Comparison of ENCODE assay signal across 11 mouse cellular contexts in the genomic region with DNA sequence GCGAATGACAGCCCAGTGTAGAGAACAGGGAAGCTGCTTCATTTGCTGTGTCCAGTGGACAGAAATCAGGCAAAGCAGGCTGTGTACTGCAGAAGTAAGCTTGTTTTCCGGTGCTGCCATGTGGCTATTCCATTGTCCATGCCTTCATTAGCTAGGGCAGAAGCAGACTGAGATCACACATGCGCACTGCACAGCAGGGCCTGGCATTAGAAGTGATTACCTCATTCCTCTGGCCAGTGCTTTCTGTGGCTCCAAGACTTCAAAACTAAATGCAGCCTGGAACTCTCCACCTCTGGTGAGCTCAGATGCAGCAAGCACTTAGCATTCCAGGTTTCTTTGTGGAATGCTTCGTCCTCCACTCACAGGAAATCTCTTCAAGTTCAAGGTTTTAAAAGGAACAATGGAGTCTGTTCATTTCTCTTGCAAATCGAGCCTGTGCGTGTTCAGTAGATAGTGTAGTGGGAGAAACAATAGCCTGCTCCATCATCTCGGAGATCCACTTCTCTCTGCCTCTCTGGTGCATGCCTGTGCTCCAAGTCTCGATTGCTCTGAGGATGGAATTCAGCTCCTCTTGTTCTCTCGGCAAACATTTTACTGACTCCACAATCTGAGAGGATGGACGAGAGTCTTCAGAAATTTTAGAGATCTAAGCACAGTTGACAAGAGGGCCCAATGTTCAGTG.
DNase-seq lines count a peak whose midpoint lies in the region; ATAC-seq lines count a peak whose summit lies in the region.
"Had no signal": no experiment of that assay in that cellular context is flagged by ENCODE, and none has a peak within 500 bp of the region (broad histone marks: within the 10 kb centered on the region; RNA-seq: fewer than 3 reads in every experiment).

No protein-coding gene starts in this region.

- H3K9me3 ChIP-seq in intestine, embryonic 14.5 days (ENCODE audit: control insufficient read depth, low read length), result 0 out of 2 replicates have a peak, but pooled peaks cover 3% of the 10 kb centered on the region
- no peaks in the 10 kb centered on the region for H3K9me3 ChIP-seq in intestine, embryonic 16.5 days (ENCODE audit: control insufficient read depth, low read length)
- no peaks in the 10 kb centered on the region for H3K9me3 ChIP-seq in embryonic facial prominence, embryonic 10.5 days
- H3K9me3 ChIP-seq in heart, embryonic 14.5 days (ENCODE audit: control insufficient read depth, low read length), result no peaks in the 10 kb centered on the region
- H3K9me3 ChIP-seq in kidney, embryonic 16.5 days (ENCODE audit: low read length), result peaks cover 4% of the 10 kb centered on the region; the same call in 1 of the 2 replicates
- H3K9me3 ChIP-seq: embryonic facial prominence, embryonic 15.5 days; liver, embryonic 15.5 days; stomach, embryonic 15.5 days had no signal

- peak; percentile 49 for DNase-seq in intestine, embryonic 14.5 days (ENCODE audit: low spot score)
- peak; percentile 17 for DNase-seq in embryonic facial prominence, embryonic 10.5 days (ENCODE audit: low spot score)
- DNase-seq in lung, postnatal 36 days, result peak; percentile 29
- DNase-seq in adrenal gland, postnatal 10 days, result no peak

- no peaks in the 10 kb centered on the region for H3K27me3 ChIP-seq in intestine, embryonic 14.5 days (replicated peaks; ENCODE audit: control insufficient read depth, insufficient read depth, low read length)
- H3K27me3 ChIP-seq in intestine, embryonic 16.5 days (replicated peaks; ENCODE audit: control insufficient read depth, insufficient read depth, low read length), result no peaks in the 10 kb centered on the region
- no peaks in the 10 kb centered on the region for H3K27me3 ChIP-seq in embryonic facial prominence, embryonic 10.5 days (replicated peaks; ENCODE audit: low read depth, poor library complexity, severe bottlenecking)
- no peaks in the 10 kb centered on the region for H3K27me3 ChIP-seq in heart, embryonic 14.5 days (ENCODE audit: control insufficient read depth, insufficient read depth, low read length)
- H3K27me3 ChIP-seq in kidney, embryonic 16.5 days (ENCODE audit: insufficient read depth, low read length), result no peaks in the 10 kb centered on the region
- H3K27me3 ChIP-seq: embryonic facial prominence, embryonic 15.5 days; liver, embryonic 15.5 days; stomach, embryonic 15.5 days had no signal

- no peak overlapping the region for H3K27ac ChIP-seq in intestine, embryonic 14.5 days (ENCODE audit: low read depth)
- no peak overlapping the region for H3K27ac ChIP-seq in intestine, embryonic 16.5 days (ENCODE audit: low read length)
- no peak overlapping the region for H3K27ac ChIP-seq in embryonic facial prominence, embryonic 10.5 days (replicated peaks)
- H3K27ac ChIP-seq in heart, embryonic 14.5 days (replicated peaks in 1 of 2; ENCODE audit: control insufficient read depth in 1 of 2, insufficient read depth in 1 of 2, low read depth in 2 of 2, low read length in 2 of 2), result peak overlapping the region; percentile 72 to 80
- no peak overlapping the region for H3K27ac ChIP-seq in kidney, embryonic 16.5 days (ENCODE audit: low read length)
- H3K27ac ChIP-seq: embryonic facial prominence, embryonic 15.5 days; liver, embryonic 15.5 days; stomach, embryonic 15.5 days had no signal

- H3K36me3 ChIP-seq in intestine, embryonic 14.5 days (ENCODE audit: control insufficient read depth, insufficient read depth, low read length), result no peaks in the 10 kb centered on the region
- H3K36me3 ChIP-seq in intestine, embryonic 16.5 days (ENCODE audit: control insufficient read depth, insufficient read depth, low read length), result no peaks in the 10 kb centered on the region
- H3K36me3 ChIP-seq in embryonic facial prominence, embryonic 10.5 days (replicated peaks), result no peaks in the 10 kb centered on the region
- H3K36me3 ChIP-seq in heart, embryonic 14.5 days (ENCODE audit: control insufficient read depth, insufficient read depth, low read length), result no peaks in the 10 kb centered on the region
- H3K36me3 ChIP-seq in kidney, embryonic 16.5 days (ENCODE audit: insufficient read depth, low read length), result no peaks in the 10 kb centered on the region
- H3K36me3 ChIP-seq: embryonic facial prominence, embryonic 15.5 days; liver, embryonic 15.5 days; stomach, embryonic 15.5 days had no signal

- WGBS in intestine, embryonic 14.5 days, result 57% methylated on average over 10 of the region's 10 CpGs
- WGBS in intestine, embryonic 16.5 days, result 60% methylated on average over 10 of the region's 10 CpGs
- WGBS in embryonic facial prominence, embryonic 10.5 days, result 67% methylated on average over 10 of the region's 10 CpGs
- WGBS in heart, embryonic 14.5 days, result 29% methylated on average over 10 of the region's 10 CpGs
- WGBS in kidney, embryonic 16.5 days, result 76% methylated on average over 10 of the region's 10 CpGs

- H3K4me1 ChIP-seq in intestine, embryonic 14.5 days (replicated peaks; ENCODE audit: control insufficient read depth, insufficient read depth, low read length), result no peaks in the 10 kb centered on the region
- H3K4me1 ChIP-seq in intestine, embryonic 16.5 days (ENCODE audit: control insufficient read depth, insufficient read depth, low read length), result no peaks in the 10 kb centered on the region
- H3K4me1 ChIP-seq in embryonic facial prominence, embryonic 10.5 days, result peaks cover 11% of the 10 kb centered on the region
- H3K4me1 ChIP-seq in heart, embryonic 14.5 days (ENCODE audit: control insufficient read depth in 2 of 2, insufficient read depth in 2 of 2, low read length in 2 of 2), result peaks cover 7 to 21% of the 10 kb centered on the region in 2 experiments
- peaks cover 10% of the 10 kb centered on the region for H3K4me1 ChIP-seq in kidney, embryonic 16.5 days (ENCODE audit: insufficient read depth, low read length)
- H3K4me1 ChIP-seq: embryonic facial prominence, embryonic 15.5 days; liver, embryonic 15.5 days; stomach, embryonic 15.5 days had no signal

- H3K4me2 ChIP-seq in intestine, embryonic 14.5 days (ENCODE audit: low read length), result no peak overlapping the region
- no peak overlapping the region for H3K4me2 ChIP-seq in intestine, embryonic 16.5 days (ENCODE audit: low read depth, low read length)
- no peak overlapping the region for H3K4me2 ChIP-seq in heart, embryonic 14.5 days (ENCODE audit: low read length)
- no peak overlapping the region for H3K4me2 ChIP-seq in kidney, embryonic 16.5 days (replicated peaks; ENCODE audit: low read depth, low read length)
- H3K4me2 ChIP-seq: embryonic facial prominence, embryonic 15.5 days; liver, embryonic 15.5 days; stomach, embryonic 15.5 days had no signal

- 0 out of 2 replicates have a peak, but pooled peaks have one; percentile 27 for ATAC-seq in intestine, embryonic 14.5 days (replicated peaks; ENCODE audit: low FRiP score, low TSS enrichment, low read depth)
- no peak for ATAC-seq in intestine, embryonic 16.5 days
- ATAC-seq in heart, embryonic 14.5 days (ENCODE audit: insufficient number of reproducible peaks, insufficient read depth, low FRiP score, low read depth), result peak; percentile 69; the same call in 1 of the 2 replicates
- ATAC-seq in kidney, embryonic 16.5 days (ENCODE audit: low FRiP score, low TSS enrichment), result no peak
- ATAC-seq in granulocyte monocyte progenitor cell, adult 5-6 weeks (replicated peaks; ENCODE audit: poor library complexity, severe bottlenecking), result no peak

- H3K4me3 ChIP-seq in intestine, embryonic 14.5 days (ENCODE audit: low read depth, low read length), result no peak overlapping the region
- no peak overlapping the region for H3K4me3 ChIP-seq in intestine, embryonic 16.5 days (ENCODE audit: low read length)
- H3K4me3 ChIP-seq in embryonic facial prominence, embryonic 10.5 days, result no peak overlapping the region
- H3K4me3 ChIP-seq in heart, embryonic 14.5 days (ENCODE audit: control insufficient read depth in 1 of 2, insufficient read depth in 1 of 2, low read depth in 1 of 2, low read length in 2 of 2), result no peak overlapping the region
- no peak overlapping the region for H3K4me3 ChIP-seq in kidney, embryonic 16.5 days (ENCODE audit: low read length)
- H3K4me3 ChIP-seq: embryonic facial prominence, embryonic 15.5 days; liver, embryonic 15.5 days; stomach, embryonic 15.5 days had no signal

- no peak overlapping the region for H3K9ac ChIP-seq in intestine, embryonic 14.5 days (ENCODE audit: low read length)
- no peak overlapping the region for H3K9ac ChIP-seq in intestine, embryonic 16.5 days (ENCODE audit: low read depth, low read length)
- H3K9ac ChIP-seq in heart, embryonic 14.5 days (ENCODE audit: low read length), result 0 out of 2 replicates have a peak overlapping the region, but pooled peaks have one; percentile 2
- no peak overlapping the region for H3K9ac ChIP-seq in kidney, embryonic 16.5 days (replicated peaks; ENCODE audit: low read length)
- H3K9ac ChIP-seq: embryonic facial prominence, embryonic 15.5 days; liver, embryonic 15.5 days; stomach, embryonic 15.5 days had no signal

Comparison
In these comparisons a context has a peak if more than half of its experiments do, and no peak if none do; other contexts are left out.
1. ATAC-seq: peak in intestine, embryonic 14.5 days (single experiment) and heart, embryonic 14.5 days (single experiment); none in intestine, embryonic 16.5 days (single experiment), kidney, embryonic 16.5 days (single experiment) and granulocyte monocyte progenitor cell, adult 5-6 weeks (single experiment).
2. H3K27ac ChIP-seq: peak in heart, embryonic 14.5 days (2 of 2); none in intestine, embryonic 14.5 days (single experiment), intestine, embryonic 16.5 days (single experiment), embryonic facial prominence, embryonic 10.5 days (single experiment) and kidney, embryonic 16.5 days (single experiment).